Mouse (Mus musculus) layer of hippocampus, adult 8-10 months (tissue): Measurements from ENCODE around the gene Dync1li1. TPM values are rescaled to one million over a fixed set of nuclear protein-coding genes. Genes with fewer than 3 reads are reported as not detected.

ENCODE experiments used
- DNase-seq, 2 experiments: peaks; one replicate each; pipeline ENCODE4 v3.0.0; 2022; ENCODE audit warnings: low spot score in 2 of 2
- total RNA-seq, 4 experiments: library from RNA; stranded (reverse); gene quantifications; 2 replicates each; pipeline ENCODE4 v1.2.4; 2022

Dync1li1 gene
- total RNA-seq, 4 experiments from 2014 or later = 84.7 to 97.3 (median 90.5) TPM

DNA sequence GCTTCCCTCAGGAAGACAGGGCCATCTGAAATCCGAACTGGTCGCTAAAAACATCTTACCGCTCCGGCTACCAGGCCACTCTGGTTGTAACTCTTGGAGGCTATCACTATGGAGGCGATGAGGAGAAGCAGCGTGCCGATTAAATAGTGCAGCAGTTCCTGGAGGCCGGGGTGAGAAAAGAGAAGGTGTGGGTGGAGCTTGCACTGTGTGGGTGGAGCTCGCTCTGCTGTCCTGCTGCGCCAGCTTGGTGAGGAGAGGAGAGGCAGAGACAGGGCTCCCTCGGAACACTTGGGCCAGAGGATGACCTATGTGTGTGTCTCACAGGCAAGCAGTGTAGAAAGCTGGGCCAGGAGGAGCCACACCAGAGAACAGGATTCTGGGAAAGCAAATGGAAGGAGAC, 73.3 kb downstream of the Dync1li1 start:
- no peak for DNase-seq

DNA sequence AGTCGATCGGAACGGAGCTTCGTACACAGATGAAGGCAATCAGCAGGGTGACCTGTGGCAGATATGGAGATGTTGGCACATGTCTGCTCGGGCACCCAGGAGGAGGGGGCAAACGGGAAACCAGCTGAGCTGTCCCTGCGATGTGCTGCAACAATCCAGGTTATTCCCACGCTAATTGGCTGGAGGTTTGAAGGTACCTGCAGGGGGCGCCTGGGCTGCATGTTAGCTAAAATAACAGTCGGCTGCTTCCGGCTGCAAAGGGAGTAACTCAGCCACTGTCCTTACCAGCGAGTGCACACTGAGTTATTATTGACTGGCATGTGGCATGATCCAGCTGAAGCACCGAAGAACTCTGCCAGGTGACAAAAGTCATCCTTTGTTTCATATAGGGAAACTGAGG, 74.8 kb downstream of the Dync1li1 start:
- no peak for DNase-seq

DNA sequence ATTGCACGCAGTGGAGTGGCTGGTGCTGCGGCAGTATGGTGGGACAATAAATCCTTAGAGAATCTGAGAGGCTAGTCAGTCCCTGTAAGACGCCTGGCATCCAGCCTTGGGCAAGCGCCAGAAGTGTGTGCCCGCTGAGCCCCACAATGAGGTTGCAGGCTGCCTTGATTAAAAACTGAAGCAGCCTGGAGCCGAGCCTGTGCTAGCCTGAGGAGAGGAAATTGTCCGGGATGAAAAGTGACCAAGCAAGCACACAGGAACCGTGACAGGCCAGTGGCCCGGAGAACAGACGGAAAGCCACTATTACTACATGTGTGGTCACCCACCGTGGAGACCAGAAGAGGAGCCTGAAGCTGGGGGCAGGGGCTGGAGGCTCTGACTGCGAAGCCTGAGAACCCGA, 78.4 kb downstream of the Dync1li1 start:
- DNase-seq = peak in 1 of 2 experiments; percentile 49

DNA sequence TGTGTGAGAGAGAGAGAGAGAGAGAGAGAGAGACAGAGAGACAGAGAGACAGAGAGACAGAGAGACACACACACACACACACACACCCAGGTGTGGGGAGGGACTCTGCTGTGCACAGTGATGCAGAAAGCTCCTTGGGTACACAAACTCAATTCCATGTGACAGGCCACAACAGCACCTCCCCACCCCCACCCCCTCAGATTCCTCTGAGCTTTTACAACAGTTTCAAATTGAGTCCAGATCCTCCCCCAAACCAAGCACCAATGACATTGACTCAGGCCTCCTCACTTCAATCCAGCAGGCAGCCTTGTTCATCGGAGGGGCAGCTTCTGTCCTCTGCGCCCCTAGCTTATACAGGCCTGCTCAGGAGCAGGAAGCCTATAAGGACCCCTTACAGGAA, 78.9 kb downstream of the Dync1li1 start:
- no peak for DNase-seq

DNA sequence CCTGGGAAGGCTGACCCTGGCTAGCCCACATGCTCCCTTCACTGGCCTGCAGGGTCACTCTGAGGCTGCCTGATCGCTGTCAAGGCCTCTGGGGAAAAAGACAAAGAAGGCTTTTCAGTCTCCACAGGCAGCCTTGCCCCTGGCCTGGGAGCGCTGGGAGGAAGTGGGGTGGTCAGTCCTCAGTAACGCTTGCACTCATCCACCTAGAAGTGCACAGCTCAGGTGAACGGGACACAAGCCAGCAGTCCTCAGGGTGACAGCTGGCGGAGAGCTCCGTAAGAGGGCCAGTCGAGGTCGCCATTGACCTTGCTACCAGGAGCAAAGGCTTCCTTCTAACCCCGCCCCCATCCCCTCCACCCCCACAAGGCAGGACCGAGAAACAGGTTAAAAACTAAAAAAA, 79.5 kb downstream of the Dync1li1 start:
- DNase-seq = no peak

DNA sequence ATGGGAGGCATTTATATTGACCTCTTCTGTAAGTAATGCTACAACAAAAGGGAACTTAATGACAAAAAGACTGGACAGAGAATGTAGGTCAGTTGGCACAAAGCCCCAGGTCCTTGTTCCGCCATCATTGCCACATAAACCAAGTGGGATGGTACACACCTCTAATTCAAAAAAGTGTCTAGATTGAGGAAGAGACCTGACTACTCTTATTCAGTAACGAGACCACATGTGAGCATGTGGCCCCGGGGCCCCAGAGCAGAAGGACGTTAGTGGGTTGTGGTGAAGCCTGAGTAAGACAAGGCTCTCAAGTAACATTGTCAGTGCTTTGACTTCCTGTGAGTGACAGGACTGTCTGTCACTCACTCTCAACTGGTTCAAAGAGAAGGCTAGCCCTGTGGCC, 81.6 kb downstream of the Dync1li1 start:
- DNase-seq = no peak

DNA sequence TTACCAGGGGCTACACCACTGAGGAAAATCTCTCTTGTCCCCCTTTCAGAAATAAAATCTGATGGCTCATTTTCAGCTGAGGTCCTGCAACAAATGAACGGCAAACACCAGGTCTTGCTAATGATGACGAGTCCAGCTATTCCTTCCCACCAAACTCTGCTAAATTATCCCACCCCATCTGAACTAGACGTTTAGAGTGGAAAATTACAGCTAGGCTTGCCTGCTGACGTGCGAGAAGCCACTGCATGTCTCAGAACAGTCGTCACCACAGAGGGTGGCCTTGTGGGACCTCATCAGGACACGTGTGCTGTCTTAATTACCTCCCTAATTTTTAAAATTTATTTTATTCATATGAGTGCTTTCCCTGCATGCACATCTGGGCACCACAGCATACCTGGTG, 83.0 kb downstream of the Dync1li1 start:
- DNase-seq = no peak

Other genes starting within 250 kb of the Dync1li1 start
- not detected for gene Ccr4, start 183.9 kb upstream of the Dync1li1 start, total RNA-seq
- not detected for gene C130032M10Rik, start 173.1 kb upstream of the Dync1li1 start, total RNA-seq
- gene Trim71, start 124.4 kb upstream of the Dync1li1 start, total RNA-seq = 1 to 10 TPM; 1.3 to 1.9 (median 1.6) TPM
- gene Cnot10, start 48.6 kb upstream of the Dync1li1 start, total RNA-seq = 10 to 100 TPM; 48.5 to 56.0 (median 53.2) TPM
- gene Cmtm6, start 42.3 kb downstream of the Dync1li1 start, total RNA-seq = 10 to 100 TPM; 19.3 to 33.9 (median 25.7) TPM
- gene Cmtm7, start 93.1 kb downstream of the Dync1li1 start, total RNA-seq = 1 to 10 TPM; 3.4 to 7.4 (median 5.3) TPM
- 1 to 10 TPM; 2.4 to 3.7 (median 2.5) TPM for gene Cmtm8, start 155.4 kb downstream of the Dync1li1 start, total RNA-seq
- gene Gpd1l, start 245.2 kb downstream of the Dync1li1 start, total RNA-seq = 10 to 100 TPM; 69.4 to 87.5 (median 76.5) TPM